Mouse (Mus musculus): ENCODE data around the gene Gm33543.

Gene Gm33543

DNA sequence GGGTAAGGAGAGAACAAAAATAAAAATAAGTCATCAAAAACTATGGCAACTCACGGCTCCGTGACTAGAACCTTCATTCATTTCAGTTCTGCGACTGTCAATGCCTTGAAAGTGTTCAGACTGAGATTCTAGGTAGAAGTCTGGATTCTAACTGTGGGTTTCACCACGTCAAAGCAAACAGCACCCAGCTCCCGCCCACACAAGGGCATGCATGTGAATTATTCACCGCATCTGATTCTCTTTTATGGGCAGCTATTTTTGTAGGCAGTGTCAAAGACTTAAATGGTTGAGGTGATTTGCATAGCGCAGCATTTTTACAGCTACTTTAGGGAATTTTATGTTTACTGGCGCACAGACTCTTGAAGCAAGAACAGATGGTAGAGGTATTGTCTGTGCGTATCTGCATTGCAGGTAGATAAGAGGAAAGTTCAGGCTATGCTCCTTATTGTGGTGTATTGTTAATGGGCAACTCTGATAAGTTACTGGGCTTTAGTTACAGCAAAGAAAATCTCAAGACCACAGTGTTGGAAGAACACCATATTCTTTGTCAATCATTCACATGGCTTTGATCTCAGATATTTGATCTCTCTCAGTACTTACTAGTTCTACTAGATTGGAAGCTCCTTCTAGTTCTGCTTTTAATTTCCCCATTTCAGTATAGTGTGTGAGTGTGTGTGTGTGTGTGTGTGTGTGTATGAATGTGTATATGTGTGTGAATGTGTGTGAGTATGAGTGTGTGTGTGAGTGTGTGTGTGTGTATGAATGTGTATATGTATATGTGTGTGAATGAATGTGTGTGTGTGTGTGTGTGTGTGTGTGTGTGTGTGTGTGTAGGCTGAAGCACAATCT, at the start of gene Gm33543:
Gm33543 (minus strand) TSS at position 142 of the 849 bp plus-strand sequence.
- no peak for DNase-seq

DNA sequence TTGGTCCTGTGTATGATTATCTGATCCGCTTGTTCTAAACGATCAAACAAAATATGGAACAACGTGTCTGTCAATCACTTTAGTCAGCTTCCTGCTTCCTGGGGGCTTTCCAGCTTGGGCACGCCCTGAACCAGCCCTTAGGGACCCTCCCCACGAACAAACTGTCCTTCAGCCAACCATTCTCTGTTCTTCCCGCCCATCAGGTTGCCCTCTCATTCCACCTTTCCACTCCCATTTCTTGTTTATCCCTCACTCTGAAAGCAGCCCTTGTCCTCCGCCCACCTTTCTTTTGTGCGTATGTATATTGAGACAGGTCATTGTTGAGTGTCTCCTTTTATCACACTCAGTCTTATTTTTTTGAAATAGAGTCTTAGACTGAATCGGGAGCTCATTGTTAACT, 49.4 kb upstream of the Gm33543 start:
- DNase-seq: no peak

DNA sequence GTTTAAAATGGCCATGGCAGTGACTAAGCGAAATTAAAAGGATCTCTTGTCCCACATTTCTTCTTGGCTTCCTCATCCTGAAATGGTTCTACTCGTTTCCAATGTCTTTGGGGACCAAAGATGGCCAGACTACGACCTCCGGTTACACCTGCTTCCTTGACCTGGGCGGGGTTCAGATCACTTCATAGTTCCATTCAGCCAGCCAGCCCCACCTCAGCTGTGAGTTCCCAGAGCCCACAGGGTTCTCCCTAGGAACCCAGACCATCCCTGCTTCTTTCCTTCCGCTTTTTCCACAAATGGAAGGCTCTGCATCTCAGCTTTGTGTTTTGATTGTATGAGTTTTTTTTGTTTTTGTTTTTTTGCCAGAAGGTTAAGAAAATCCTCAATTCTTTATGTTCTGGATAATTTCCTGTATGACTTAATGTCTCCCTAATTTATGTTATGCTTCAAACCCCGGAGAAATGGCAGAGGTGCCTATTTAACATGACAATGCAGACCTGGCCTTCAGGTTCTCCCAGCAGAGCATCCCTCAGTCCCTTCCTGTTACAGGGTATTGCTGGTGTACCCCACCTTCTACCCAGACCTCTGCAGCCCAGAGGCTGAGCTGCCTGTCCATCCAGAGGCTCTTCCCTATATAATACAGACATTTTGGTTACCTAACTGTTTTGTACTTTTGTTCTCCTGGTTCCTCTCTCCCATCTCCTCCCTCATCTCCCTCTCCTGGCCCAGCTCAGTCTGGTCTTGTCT, 48.7 kb upstream of the Gm33543 start:
- DNase-seq: no peak

DNA sequence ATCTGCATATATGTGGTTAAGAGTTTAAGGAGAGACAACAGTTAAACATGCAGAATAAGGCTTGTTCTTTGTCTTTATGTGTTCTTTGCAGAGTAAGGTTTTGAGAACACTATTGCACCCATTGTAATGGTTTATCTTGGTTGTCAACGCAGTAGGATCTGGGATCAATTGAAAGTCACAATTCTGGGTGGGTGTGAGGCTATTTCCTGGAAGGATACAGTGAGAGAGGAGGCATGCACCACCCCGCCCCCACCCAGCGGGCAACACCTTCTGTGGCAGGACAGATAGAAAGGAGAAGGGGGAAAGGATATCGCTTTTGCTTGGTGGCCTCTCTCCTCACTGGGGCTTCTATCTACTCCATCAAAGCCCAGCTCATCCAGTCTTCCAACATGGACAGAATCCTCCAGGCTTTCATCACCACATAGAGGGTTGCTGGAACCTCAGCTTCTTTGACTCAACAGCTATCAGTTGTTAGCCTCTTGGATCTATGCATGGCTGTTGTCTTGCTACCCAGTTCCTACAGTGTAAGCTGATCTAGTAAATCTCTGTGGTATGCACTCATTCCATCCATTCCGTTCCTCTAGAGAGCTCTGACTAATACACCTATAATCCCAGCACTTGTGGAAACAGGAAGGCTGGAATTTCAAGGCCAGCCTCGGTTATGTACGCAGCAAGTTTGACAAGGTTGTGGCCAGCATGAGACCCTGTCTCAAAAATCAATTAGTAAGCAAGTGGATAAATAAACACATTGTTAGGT, 41.2 kb upstream of the Gm33543 start:
- no peak for DNase-seq

DNA sequence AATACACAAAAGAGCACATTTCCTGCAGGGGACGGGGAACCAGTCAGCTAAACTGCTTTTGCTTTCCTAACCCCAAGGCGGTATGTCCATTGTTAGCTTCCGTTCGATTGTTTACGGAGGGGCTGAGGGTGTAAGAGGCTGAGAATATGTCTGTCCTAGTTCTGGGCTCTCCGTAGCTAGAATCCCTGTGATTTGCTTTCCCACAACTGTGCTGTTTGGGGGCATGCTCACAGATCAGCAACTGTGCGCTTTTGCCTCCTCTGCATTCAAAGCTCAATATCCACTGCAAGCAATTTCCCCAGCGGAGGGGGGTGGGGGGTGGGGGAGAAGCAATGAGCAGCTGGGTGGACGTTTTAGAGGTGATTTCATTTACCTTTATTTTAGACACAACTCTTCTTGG, 39.3 kb upstream of the Gm33543 start:
- DNase-seq: no peak

DNA sequence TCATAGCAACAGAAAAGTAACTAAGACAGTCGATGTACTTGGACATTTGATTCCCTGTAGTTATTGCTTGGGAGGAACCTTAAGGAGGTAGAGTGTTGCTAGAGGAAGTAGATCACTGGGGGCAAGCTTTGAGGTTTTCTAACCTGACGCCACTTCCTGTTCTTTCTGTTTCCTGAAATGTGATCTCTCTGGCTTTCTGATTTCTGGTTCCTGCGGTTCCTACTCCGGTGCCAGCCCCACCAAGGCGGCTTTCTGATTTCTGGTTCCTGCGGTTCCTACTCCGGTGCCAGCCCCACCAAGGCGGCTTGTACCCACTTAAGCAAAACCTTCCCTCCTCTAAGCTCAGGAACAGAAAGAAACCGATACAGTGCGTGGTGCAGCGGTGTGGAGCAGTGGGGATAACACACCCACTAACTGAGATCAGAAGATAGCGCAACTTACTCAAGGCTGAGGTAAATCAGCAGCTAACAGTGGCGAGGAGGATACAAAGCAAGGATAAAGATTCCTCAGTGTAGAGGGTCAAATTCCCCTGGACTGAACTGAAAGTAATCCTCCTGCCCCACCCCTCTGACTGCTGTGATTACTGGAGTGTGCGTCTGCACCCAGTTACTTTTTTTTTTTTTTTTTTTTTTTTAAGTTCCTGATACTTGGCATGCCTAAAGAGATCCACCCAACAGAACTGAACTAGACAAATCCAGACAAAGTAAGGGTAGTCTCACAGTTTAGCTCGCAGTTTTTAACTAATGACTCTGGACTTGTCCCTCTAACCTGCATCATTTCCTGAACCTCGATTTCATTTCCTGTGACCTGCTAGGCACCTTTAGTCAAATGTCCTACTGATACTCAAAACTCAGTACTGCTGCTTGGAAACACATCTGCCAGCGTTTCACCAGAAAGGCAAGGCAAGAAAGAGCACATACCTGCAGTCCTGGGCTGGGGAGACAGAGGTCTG, 37.5 kb upstream of the Gm33543 start:
- DNase-seq: no peak

DNA sequence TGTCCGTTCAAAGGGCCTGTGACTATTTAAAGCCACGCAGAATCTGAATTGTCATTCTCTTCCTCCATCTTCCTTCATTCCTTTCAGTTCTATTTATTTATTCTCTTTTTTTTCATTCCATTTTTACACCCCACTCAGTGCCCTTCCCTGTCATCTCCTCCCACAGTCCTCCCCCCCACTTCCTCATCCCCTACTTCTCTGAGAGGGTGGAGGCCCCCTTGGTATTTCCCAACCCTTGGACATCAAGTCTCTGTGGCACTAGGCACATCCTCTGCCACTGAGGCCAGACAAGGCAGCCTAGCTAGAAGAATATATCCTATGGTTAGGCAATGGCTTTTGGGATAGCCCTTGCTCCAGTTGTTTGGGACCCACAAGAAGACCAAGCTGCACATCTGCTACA, 28.1 kb upstream of the Gm33543 start:
- no peak for DNase-seq

DNA sequence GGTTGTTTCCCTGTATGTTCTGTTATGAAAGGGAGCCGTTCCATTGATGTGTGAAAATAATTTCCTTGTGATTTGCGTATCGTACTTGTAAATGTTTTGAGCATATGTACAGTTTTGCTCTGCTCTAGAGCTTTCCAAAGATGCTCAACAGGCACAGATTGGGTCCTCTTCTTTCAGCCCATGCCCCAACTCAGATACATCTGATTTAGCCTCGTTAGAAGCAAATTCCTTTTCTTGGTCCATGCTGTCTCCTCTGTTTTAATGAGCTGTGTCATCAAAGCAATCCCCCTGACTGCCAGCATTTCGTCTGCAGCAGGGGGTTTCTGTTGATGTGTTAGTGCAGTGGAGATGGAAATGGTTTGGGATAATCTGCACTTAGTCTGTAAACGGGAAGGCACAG, 25.6 kb upstream of the Gm33543 start:
- DNase-seq: no peak

DNA sequence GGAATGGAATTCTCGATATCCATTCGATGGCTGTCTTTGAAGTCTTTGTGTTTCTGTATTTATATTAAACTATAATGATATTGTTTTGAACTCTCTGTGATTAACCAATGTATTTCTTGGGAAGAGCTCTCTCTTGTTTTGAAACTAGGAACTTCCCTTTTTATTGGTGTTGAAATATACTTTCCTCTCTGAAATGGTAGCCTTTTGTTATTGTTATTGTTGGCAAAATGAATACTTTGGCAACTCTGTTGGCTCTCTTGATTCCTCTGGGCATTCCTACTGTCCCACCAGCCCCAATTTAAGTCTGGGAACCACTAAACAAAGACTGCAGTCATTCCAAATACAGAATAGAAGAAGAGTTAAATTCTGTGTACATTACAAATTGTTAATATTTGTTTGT, 24.9 kb upstream of the Gm33543 start:
- no peak for DNase-seq

DNA sequence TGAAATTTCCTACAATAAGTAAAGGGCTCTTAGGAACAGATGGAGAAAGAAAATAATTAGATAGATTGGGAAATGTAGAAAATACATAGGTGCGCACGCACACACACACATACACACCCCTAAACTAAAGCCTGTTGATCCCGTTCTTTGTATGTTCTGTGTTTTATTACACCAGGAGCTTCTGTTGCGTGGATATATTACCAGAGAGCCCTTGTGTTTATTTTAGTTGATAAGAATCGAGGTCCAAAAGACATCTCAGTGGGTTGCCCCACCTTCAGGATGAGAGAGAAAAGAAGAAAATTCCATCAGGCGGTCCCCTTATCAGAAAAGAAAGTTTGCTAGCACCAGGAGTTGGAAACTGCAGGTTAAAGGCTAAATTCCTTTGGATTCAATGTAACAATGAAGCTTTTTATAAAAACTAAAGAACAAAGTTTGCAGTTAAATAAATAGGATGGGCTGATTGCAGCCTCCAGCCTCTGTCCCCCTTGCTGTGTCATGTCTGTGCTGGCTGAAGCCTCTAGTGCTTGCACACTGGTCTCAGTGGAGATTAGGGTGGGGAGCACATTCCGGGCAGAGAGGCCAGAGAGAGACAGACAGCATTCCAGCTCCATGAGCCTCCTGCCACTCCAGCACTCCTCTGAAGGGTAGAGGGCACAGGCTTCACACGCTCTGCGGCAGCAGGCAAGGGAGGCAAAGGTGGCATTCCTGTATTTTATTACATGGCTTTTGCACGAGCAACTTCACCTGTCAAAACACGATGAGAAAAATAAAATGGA, 21.8 kb upstream of the Gm33543 start:
- DNase-seq: no peak

DNA sequence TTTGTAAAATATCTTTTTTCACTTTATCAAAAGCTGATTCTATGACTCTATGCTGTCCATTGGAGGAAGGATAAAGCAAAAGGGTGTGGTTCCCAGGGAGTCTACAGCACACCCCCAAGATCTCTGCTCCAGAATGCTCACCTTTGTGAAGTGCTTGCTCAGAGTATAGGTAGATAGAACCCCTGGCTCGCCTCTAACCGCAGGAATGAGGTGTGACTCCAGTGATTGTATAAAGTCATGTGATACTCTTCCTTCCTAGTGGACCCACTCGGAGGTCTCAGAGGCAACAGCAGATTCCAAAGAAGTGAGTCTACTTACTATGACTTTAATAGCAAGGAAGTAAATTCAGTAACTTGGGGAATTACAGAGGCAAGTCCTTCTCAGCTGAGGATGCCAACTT, 19.9 kb upstream of the Gm33543 start:
- DNase-seq: no peak

DNA sequence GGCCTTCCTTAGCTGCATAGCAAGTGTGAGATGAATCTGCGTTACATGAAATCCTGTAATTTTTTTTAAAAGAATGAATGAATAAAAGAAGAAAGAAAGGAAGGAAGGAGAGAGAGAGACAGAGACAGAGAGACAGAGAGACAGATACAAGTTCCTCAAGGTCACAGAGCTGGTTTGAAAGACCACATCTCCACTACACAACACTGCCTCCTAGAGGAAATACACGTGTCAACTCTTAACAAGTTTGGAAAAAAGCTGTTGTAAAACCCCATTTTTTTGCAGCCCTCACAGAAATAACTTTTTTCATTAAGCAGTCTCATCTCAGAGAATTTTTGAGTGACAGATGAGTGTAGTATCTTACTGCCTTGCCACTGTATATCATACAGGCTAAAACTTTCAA, 15.4 kb upstream of the Gm33543 start:
- DNase-seq: peak in 1 of 2 experiments; percentile 12

DNA sequence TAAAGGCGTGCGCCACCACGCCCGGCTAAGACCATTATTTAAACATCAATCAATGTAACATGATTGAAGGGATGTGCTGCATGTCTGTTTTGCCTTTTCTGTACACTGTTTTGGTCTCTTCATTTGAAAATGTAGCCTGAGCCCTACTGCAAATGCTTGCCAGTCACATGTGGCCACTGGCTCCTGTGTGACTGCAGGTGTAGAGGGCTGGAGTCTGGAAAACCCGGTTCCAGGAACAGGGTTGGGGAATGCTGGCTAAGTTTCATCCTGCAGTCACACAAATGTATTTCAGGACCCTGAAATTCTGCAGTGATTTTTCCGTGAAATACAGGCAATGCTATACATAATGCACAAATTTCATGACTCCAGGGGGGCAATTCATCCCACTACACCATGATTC, 12.7 kb upstream of the Gm33543 start:
- DNase-seq: no peak

DNA sequence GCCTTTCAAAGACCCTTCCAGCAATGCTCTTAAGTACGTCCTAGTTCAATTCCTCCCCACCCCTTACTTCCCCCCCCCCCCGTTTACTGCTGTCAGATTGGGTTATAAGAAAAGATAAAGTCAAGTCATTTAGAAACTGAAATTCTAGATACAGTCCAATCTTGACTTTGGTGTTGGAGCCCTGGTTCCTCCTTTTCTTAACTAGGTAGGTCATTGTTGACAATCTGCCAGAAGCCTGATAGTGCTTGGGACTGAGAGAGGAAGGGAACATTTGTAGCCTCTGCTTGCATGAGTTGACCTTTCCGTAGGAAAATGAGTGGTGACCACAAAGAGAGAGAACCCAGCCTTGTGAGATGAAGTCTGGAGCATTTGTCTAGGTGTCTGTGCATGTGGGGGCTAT, 7.8 kb upstream of the Gm33543 start:
- no peak for DNase-seq

DNA sequence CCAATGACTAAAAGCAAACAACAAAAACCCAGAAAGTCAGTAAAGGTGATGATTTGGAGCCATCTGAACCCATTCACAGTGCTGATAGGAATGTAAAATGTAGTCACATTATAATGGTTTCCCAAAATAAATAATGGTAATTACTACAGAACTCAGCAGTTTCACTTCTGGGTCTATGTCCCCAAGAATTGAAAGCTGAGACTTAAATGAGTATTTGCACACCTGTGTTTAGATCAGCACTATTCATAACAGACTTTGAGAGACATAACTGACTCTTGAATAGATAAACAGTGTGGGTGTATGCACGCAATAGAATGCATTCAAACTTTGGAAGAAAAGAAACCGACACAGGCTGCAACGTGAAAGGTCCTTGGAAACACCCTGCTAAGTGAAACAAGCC, 4.0 kb upstream of the Gm33543 start:
- DNase-seq: no peak

DNA sequence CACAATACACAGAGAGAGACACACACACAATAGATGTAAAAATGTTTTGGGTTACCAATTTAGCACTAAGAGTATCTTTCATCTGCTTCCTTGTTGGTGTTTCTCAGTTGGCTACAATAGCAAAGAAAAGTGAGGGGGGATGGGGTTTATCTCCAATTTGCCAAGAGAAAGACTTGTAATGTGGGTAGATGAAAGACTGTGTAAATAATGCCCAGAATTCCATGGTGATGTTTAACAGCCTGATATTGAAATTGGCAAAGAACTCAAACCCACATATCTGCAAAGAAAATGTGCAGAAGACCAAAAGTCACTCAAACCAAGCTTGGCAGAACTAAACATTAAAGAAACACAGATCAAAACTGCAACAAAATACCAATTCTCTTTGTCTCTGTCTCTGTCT, 3.6 kb upstream of the Gm33543 start:
- DNase-seq: no peak

DNA sequence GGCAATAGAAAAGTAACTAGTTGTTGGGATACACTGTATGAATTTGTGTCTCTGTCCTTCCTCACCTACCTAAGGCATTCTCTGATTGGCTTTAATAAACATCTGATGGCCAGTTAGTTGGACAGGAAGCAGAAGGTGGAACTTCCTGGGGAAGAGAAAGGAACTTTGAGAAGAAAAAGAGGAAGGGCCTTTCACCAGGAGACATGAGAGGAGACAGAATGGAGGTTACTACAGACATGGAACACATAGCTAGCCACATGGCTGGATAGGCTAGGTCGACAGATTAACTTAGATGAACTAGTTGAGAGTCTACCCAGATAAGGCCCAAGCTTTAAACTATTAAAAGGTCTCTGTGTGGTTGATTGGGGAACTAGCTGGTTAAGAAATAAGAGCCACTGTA, 1.1 kb upstream of the Gm33543 start:
- DNase-seq: no peak

DNA sequence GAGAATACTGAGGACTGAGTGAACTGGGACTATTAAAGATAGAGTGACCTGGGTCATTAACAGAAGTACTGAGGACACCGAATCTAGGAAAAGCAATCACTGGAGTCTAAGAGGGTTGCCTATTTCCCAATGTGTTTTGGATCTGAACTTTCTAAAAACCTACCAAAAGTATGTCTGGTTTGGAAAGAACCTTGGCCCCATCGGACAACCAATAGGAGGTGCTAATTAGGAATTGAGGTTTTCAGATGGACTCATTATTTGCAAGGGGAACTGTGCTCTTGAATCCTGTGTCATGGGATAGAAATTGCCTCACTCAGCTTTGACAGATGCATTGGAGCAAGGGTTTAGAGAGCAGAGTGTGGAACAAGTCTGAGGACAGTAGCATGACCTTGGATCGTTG, 1.5 kb downstream of the Gm33543 start:
- no peak for DNase-seq

DNA sequence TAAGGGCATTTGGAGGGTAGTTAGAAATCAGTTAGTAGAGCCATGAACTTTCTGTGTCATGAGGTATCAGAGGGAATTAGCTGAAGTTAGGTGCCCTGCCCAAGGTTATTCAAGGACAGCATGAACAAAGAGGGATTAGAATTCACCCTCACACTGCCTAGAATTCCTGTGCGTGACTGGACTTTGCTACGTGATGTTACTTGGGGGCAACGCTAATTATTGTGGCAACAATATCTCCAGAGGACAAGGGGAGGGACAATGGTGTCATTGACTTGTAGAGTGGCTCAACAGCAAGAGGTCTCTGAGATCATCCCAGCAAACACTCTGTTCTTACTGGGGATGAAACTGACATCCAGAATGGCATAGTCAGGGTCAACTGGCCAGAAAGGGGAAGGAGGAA, 2.9 kb downstream of the Gm33543 start:
- no peak for DNase-seq

DNA sequence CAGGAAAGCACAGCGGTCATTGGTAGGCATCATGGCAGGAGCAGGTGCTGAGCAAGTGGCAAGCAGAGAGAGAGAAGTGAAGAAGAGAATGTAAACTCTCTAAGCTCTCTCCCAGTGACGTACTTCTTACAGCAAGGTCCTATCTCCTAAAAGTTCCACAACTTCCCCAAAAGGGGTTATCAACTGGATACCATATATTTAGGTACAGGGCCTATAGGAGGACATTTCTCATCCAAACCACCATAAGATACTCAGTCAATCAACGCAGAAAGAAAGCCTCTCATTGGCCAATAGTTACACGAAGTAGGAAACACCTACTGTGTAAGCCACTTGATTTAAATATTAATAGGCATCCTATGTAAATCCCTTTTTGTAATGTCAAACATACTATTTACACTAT, 3.7 kb downstream of the Gm33543 start:
- no peak for DNase-seq

DNA sequence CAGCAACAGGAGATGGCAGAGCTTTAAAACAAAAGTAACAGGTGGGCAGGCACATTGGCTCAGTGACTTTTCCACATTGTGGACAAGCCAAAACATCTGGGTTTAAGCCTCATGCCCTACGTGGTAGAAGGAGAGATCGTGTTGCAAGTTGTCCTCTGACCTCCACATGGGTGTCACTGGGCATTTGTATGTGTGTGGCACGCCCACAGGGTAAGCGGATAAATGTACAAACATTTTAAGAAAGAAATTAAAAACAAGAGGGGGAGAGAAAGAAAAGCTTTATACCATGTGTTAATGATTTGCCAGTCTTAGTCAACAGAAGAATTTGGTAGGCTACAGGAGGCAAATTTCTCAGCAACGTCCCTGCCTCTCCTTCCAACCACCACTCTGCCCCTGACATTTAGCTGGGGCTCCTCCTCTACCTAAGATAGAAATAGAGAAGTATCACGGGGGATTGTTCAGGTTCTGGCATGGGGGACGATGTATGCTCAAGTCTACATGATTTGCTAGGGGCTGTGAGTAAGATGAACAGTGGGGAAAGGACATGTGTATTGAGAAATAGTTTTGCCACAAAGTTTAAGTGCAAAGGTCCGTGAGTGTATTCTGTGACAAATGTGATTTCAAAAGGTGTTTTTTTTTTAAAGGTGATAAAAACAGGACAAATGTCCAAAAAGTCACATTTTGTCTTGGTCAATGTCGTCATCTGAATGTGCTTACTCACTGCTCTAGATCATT, 6.0 kb downstream of the Gm33543 start:
- DNase-seq: no peak
